Mouse (Mus musculus) embryo, embryonic 9.5 days (tissue): Measurements from ENCODE around the gene Fam43b.

ENCODE experiments used
- DNase-seq: peaks from one replicate; pipeline ENCODE4 v3.0.0-alpha.2; 2017; ENCODE audit errors: extremely low spot score

Gene Fam43b

GRCm38 (mm10) chr4:138395087-138395970, 999 bp downstream of the Fam43b start:
- peak; percentile 35 for DNase-seq

GRCm38 (mm10) chr4:138393703-138394102, 2.6 kb downstream of the Fam43b start:
- no peak for DNase-seq

- no peak for DNase-seq
Measured at GRCm38 (mm10) chr4:138383789-138384188, 12.5 kb downstream of the Fam43b start.

DNA sequence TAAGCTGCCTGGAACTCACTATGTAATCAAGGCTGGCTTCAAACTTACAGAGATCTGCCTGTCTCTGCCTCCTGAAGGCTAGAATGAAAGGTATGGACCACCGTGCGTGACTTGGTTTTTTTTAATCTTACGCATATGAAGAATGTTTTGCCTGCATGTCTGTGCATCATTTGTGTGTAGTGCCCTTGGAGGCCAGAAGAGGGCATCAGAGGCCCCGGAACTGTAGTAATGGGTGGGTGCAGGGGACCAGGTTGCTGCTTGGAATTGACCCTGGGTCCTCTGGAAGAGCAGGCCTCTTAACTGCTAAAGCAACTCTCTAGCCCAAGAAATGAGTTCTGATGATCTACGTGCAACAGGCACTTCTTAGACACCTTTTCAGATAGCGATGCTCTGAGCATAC, 13.9 kb downstream of the Fam43b start:
- no peak for DNase-seq

DNA sequence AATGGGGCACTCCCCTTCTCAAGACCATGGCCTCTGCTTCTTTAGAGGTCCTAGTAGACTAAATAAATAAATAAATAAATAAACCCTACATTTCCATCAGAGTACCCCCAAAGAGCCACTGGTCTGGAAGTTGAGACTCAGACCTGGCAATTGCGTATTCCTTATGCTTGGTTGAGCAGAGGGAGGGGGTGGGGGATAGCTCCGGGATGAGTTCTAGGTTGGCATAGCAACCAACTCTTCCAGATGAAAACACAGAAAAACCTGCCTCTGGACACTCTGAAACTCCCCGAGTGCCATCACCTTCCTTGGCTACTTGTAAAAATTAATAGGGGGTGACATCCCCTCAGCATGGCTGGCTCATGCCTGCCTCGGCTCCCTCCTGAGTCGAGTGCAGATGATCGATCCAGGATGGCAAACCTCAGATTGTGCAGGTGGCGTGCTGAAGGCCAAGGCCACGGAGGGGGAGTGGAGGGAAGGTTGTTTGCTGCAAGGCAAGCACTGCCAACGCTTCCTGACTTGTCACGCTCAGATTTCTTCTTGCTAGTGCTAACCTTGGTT, 16.1 kb downstream of the Fam43b start:
- no peak for DNase-seq

DNA sequence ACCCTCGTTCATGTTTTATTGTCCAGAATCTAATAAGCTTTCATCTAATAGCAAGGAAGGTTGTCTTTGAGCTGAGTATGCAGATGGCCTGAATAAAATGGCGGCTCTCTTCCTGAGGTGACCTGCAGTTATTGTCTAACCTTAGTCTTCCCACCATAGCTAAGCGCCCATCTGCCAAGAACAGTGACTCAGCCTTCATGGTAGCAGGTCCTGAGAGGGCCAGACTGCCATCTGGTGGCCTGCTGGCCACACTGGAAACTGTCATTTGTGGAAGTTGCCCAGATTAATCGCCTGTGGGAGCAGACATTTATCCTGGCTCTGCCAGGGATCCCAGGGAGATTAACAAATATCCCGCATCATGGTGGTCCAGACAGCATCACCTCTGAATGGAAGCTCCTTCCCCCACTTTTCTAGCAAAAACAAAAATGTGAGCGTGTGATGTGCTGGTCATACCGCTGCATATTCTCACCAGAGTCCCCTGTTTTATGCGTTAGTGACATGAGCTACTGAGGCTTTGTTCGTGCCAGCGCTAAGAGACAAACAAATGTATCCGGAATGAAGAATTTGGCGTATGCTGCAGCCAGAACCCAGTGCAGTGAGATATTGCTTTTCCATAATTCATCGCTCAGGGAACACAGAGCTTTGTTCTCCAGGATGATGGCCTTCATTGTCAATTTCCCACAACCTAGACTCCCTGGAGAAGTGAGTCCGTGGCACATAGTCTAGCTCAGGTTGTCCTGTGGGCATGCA, 17.1 kb downstream of the Fam43b start:
- peak; percentile 54 for DNase-seq

- DNase-seq, result peak; percentile 45
Measured at GRCm38 (mm10) chr4:138377526-138377925, 18.8 kb downstream of the Fam43b start.

DNA sequence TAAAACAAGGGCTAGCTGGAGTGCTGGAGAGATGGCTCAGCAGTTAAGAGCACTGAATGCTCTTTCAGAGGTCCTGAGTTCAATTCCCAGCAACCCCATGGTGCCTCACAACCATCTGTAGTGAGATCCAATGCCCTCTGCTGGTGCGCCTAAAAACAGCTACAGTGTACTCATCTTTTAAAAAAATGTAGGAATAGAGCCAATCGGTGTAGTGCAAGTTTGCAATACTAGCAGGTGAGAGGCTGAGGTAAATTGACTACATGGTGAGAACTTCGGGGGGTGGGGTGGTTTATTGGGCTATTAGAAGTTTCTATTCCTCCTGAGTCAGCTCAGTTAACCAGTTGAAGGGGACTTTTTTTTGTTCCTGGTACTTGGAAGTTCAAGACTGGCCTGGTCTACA, 21.2 kb downstream of the Fam43b start:
- DNase-seq, result no peak

DNA sequence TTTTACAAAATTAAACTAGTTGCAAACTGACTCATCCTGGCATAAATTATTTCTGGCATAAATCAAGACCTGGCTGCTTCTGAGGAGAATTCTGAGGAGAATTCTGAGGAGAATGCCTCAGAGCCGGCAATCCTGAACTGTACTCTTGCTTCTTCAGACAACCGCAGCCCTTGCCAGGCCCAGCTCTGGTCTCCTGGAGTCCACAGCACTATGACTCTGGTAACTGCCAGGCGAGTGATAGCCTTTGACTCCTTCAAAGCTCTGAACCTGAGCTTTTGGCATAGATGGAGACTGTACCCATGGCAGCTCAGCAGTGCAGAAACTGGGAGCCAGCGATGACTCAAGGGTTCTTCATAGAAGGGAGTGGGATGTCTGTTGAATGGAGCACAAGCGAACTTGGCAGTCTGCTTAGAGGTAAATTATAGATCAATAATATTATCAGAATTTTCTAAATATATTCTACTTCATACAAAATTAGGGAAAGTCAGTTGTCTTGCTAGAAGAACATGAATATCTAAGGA, 25.3 kb downstream of the Fam43b start:
- no peak for DNase-seq

DNA sequence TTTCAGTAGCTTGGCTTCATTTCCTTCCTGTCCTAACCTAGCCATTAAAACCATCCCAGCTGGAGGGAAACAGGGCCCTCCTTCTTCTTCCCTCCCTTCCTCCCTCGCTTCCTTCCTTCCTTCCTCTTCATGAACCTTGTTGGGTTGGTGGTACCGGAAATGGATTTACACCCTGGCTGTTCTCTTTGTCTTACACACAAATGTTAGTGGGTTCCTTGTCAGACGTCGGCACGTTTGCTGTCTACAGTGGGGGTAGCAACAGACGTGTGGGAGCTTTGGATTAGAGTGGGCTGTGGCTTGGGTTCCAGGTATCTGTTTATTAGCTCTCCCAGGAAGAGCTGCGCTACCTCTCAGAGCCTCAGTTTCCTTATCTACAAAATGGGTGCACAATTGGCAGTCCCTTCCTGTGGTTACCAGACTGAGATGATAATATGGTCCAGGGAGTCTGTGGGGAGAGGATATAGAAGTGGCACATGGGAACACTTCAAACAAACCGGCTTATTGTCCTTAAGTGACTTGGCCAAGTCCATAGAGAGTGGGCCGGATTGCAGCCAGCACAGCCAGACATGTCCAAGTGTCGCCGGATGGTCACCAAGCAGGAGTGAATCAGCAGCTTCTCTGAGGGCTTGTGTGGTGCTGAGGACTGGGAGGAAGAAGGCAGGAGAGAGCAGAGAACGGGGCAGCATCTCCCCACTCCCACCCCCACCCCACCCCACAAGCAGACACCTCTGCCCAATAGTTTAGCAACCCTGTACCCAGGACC, 27.6 kb downstream of the Fam43b start:
- DNase-seq, result no peak

GRCm38 (mm10) chr4:138367641-138368497, 28.5 kb downstream of the Fam43b start, which contains the start of gene Cda:
TSS of gene Cda (minus strand) at chr4:138367992.
- DNase-seq, result peak; percentile 81

- no peak for DNase-seq
Measured at GRCm38 (mm10) chr4:138366561-138366960, 29.8 kb downstream of the Fam43b start.

- no peak for DNase-seq
Measured at GRCm38 (mm10) chr4:138363511-138363910, 32.8 kb downstream of the Fam43b start.

DNA sequence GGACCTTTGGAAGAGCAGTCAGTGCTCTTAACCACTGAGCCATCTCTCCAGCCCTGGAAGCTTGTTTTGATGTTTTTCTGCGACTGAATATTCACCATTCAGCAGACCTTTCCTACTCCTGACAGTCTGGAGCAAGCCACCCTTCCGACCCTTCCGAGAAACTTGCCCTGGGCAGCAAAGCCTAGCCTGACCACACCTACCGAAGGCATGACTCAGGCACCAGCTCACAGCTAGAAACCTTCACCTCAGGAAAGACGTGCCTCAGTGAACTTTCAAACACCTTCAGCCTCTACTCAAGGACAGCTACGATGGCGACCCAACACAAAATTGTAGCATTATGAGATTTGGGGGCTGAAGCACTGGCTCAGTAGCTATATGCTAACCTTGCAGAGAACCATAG, 33.4 kb downstream of the Fam43b start:
- DNase-seq, result no peak

DNA sequence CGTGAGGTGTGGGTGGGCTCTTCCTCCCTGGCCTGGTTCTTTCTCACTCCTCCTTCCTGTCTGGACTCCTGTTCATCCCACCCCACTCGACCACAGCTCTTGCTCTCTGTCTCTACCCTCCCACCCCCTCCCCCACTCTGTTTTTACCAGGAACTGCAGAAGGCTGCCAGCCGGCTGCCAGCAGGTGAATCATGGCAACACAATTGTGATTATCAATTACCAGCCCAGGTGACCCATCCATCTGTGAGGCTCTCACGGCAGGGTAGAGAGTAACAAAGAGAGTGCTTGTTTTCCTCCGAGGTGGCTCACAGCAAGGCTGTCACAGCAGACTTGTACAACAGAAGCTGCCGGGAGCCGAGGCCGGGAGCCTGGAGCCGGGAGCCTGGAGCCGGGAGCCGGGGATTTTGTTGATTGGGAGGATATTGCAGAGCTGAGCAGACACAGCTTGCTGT, 34.9 kb downstream of the Fam43b start:
- no peak for DNase-seq

DNA sequence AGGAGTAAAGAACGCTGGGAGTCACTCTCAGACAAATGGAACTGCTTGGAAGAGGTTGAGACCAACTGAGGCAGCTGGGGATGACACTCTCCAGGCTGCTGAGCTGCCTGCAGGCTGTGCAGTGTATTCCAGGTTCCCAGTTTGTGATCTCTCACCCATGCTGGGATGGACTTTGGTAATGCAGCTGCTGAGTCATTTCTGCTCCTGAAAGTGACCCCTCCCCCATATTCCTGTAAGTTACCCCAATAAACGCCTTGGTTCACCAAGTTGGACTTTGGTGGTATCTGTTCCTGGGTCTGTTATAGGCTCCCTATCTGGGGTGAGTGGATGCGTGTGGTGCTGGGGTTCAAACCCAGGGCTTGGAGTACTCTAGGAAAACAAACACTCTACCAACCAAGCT, 38.2 kb downstream of the Fam43b start:
- no peak for DNase-seq

GRCm38 (mm10) chr4:138356551-138356950, 39.8 kb downstream of the Fam43b start:
- DNase-seq, result no peak

DNA sequence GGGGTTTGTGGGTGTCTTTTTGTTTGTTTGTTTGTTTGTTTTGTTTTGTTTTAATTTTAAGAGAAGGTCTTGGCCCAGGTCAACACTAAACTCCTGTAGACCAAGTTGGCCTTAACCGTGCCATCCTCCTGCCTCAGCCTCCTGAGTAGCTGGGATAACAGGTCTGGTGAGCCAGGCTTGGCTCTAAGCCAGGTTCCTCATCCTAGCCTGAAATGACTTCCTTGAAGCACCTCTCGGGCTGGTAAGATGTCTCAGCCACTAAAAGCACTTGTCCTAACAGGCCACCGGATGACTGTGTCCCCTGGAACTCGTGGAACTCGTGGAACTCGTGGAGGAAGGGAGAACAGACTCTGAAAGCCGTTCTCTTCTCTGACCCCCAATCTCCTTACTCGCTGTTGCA, 40.2 kb downstream of the Fam43b start:
- DNase-seq, result no peak

GRCm38 (mm10) chr4:138355496-138355895, 40.8 kb downstream of the Fam43b start:
- no peak for DNase-seq

DNA sequence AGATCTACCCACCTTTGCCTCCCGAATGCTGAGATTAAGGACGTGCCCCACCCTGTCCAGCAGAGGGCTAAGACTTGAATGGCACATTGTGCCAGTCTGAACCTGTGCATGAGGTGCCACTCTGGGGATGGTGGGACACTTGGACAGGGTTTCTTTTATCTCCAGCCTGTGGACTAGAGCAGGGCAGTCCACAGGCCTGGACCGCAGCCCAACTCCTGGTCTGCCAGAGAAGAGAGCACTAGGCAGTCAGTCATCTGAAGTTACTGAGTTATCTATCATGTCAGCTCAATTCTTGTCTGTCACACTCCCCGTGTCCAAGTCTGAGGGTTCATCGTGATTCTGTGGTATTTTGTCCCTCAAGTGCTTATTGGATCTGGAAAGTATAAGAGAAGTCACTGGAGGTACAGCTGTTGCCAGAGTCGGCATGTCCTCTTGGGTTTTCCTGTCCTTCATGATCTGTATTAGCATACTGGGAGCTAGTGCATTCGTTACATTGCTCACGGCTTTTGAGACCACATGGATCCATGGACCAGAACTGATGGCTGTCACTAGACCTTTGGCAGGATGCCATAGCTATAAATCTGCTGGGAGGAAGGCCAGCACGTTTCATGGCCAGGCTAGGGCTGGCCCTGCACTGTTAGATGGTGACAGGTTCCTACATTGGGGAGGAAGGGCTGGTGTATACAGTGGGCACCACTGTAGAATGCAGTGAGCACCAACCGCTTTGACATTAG, 42.7 kb downstream of the Fam43b start:
- no peak for DNase-seq
